In genomic region chr4:109281946-109282345, GRCm38 (mm10) we compare ENCODE assay signal across 8 mouse cellular contexts. TPM values are rescaled to one million over a fixed set of nuclear protein-coding genes. Genes with fewer than 3 reads are reported as not detected.
DNase-seq lines count a peak whose midpoint lies in the region; ATAC-seq lines count a peak whose summit lies in the region.
"Had no signal": no experiment of that assay in that cellular context is flagged by ENCODE, and none has a peak within 500 bp of the region (broad histone marks: within the 10 kb centered on the region; RNA-seq: fewer than 3 reads in every experiment).

No protein-coding gene starts in this region.

- peak overlapping the region; percentile 83 for H3K4me3 ChIP-seq in hindbrain, embryonic 13.5 days
- H3K4me3 ChIP-seq in hindbrain, embryonic 11.5 days (ENCODE audit: low read depth, low read length), result no peak overlapping the region
- H3K4me3 ChIP-seq in liver, embryonic 15.5 days (replicated peaks), result peak overlapping the region; percentile 97

- H3K9me3 ChIP-seq in hindbrain, embryonic 13.5 days, result no peaks in the 10 kb centered on the region
- H3K9me3 ChIP-seq in hindbrain, embryonic 11.5 days (ENCODE audit: control insufficient read depth, low read length), result no peaks in the 10 kb centered on the region
- H3K9me3 ChIP-seq in liver, embryonic 15.5 days (replicated peaks), result no peaks in the 10 kb centered on the region

- DNase-seq in hindbrain, embryonic 11.5 days (ENCODE audit: low spot score), result no peak
- DNase-seq in 416B (ENCODE audit: low read depth), result peak; percentile 32
- DNase-seq in A20 (ENCODE audit: low read depth, low spot score), result peak; percentile 76
- DNase-seq in testis, postnatal 14 days (ENCODE audit: low spot score), result no peak
- no peak for DNase-seq in adrenal gland, postnatal 36 days
- DNase-seq: kidney, adult 11 months had no signal

- no peaks in the 10 kb centered on the region for H3K36me3 ChIP-seq in hindbrain, embryonic 13.5 days
- H3K36me3 ChIP-seq in hindbrain, embryonic 11.5 days (ENCODE audit: control insufficient read depth, insufficient read depth, low read length), result no peaks in the 10 kb centered on the region
- no peaks in the 10 kb centered on the region for H3K36me3 ChIP-seq in liver, embryonic 15.5 days (replicated peaks)

- no peak overlapping the region for H3K27ac ChIP-seq in hindbrain, embryonic 13.5 days
- no peak overlapping the region for H3K27ac ChIP-seq in hindbrain, embryonic 11.5 days (ENCODE audit: low read depth, low read length)
- H3K27ac ChIP-seq in liver, embryonic 15.5 days (replicated peaks), result peak overlapping the region; percentile 93; the same call in 1 of the 2 replicates

- H3K4me2 ChIP-seq in hindbrain, embryonic 13.5 days, result peak overlapping the region; percentile 80
- H3K4me2 ChIP-seq in hindbrain, embryonic 11.5 days (replicated peaks; ENCODE audit: low read depth, low read length), result no peak overlapping the region
- peak overlapping the region; percentile 88 for H3K4me2 ChIP-seq in liver, embryonic 15.5 days

- no peak for ATAC-seq in hindbrain, embryonic 13.5 days (ENCODE audit: low FRiP score)
- no peak for ATAC-seq in hindbrain, embryonic 11.5 days (ENCODE audit: low FRiP score)
- ATAC-seq in liver, embryonic 15.5 days (ENCODE audit: insufficient read depth), result no peak

- 0 out of 2 replicates have a peak, but pooled peaks cover 2% of the 10 kb centered on the region for H3K27me3 ChIP-seq in hindbrain, embryonic 13.5 days
- H3K27me3 ChIP-seq in hindbrain, embryonic 11.5 days (ENCODE audit: control insufficient read depth, insufficient read depth, low read length), result 0 out of 2 replicates have a peak, but pooled peaks cover 2% of the 10 kb centered on the region
- no peaks in the 10 kb centered on the region for H3K27me3 ChIP-seq in liver, embryonic 15.5 days

- 86% methylated on average over 1 of the region's 1 CpGs for WGBS in hindbrain, embryonic 13.5 days
- WGBS in hindbrain, embryonic 11.5 days, result 83% methylated on average over 1 of the region's 1 CpGs
- WGBS in liver, embryonic 15.5 days (ENCODE audit: insufficient replicate concordance), result 47% methylated on average over 1 of the region's 1 CpGs

- H3K4me1 ChIP-seq in hindbrain, embryonic 13.5 days (replicated peaks), result peaks cover 14% of the 10 kb centered on the region
- H3K4me1 ChIP-seq in hindbrain, embryonic 11.5 days (replicated peaks; ENCODE audit: control insufficient read depth, insufficient read depth, low read length), result 0 out of 2 replicates have a peak, but pooled peaks cover 2% of the 10 kb centered on the region
- H3K4me1 ChIP-seq in liver, embryonic 15.5 days (replicated peaks), result peaks cover 45% of the 10 kb centered on the region

- no peak overlapping the region for H3K9ac ChIP-seq in hindbrain, embryonic 13.5 days
- H3K9ac ChIP-seq in hindbrain, embryonic 11.5 days (ENCODE audit: low read depth, low read length), result no peak overlapping the region
- peak overlapping the region; percentile 96; the same call in 1 of the 2 replicates for H3K9ac ChIP-seq in liver, embryonic 15.5 days

RNA-seq across cellular contexts. Expression of gene Eps15, which starts 1.9 kb away (rescaled TPM):
- polyA plus RNA-seq in hindbrain, embryonic 13.5 days (2015; fragmentation: Nextera tagmentation; extraction: Ambion mirVana), result 68.8 and 69.1 TPM in 2 replicates
- polyA plus RNA-seq in hindbrain, embryonic 11.5 days (2014; fragmentation: Nextera tagmentation; extraction: Ambion mirVana), result 53.6 and 57.6 TPM in 2 replicates
- polyA plus RNA-seq in liver, embryonic 15.5 days (2015; fragmentation: Nextera tagmentation; extraction: Ambion mirVana), result 31.8 and 34.4 TPM in 2 replicates
- 10 to 100 TPM; 75.6 to 91.0 TPM for total RNA-seq in adrenal gland, postnatal 36 days (2021)

RNA-seq across cellular contexts. Expression of gene Calr4, which starts 47.7 kb away (rescaled TPM):
- 2.1 and 2.2 TPM in 2 replicates for polyA plus RNA-seq in hindbrain, embryonic 13.5 days (2015; fragmentation: Nextera tagmentation; extraction: Ambion mirVana)
- polyA plus RNA-seq in hindbrain, embryonic 11.5 days (2014; fragmentation: Nextera tagmentation; extraction: Ambion mirVana), result 0.09 and 0.54 TPM in 2 replicates
- not detected in 2 replicates for polyA plus RNA-seq in liver, embryonic 15.5 days (2015; fragmentation: Nextera tagmentation; extraction: Ambion mirVana)
- total RNA-seq in adrenal gland, postnatal 36 days (2021), result 1 to 10 TPM in 1 of 2 experiments, under 1 TPM in 1; 0.79 to 1.1 TPM

Comparison
In these comparisons a context has a peak if more than half of its experiments do, and no peak if none do; other contexts are left out.
1. DNase-seq: peak in 416B (single experiment) and A20 (single experiment); none in hindbrain, embryonic 11.5 days (single experiment), testis, postnatal 14 days (single experiment) and adrenal gland, postnatal 36 days (0 of 2).